Mouse (Mus musculus) WW6 (cell line): ENCODE results near the gene Cdyl.

Source experiments
- DNase-seq: peaks from one replicate; pipeline ENCODE4 v3.0.0-alpha.2; 2013; ENCODE audit warnings: low read depth, low spot score

Gene Cdyl

DNA sequence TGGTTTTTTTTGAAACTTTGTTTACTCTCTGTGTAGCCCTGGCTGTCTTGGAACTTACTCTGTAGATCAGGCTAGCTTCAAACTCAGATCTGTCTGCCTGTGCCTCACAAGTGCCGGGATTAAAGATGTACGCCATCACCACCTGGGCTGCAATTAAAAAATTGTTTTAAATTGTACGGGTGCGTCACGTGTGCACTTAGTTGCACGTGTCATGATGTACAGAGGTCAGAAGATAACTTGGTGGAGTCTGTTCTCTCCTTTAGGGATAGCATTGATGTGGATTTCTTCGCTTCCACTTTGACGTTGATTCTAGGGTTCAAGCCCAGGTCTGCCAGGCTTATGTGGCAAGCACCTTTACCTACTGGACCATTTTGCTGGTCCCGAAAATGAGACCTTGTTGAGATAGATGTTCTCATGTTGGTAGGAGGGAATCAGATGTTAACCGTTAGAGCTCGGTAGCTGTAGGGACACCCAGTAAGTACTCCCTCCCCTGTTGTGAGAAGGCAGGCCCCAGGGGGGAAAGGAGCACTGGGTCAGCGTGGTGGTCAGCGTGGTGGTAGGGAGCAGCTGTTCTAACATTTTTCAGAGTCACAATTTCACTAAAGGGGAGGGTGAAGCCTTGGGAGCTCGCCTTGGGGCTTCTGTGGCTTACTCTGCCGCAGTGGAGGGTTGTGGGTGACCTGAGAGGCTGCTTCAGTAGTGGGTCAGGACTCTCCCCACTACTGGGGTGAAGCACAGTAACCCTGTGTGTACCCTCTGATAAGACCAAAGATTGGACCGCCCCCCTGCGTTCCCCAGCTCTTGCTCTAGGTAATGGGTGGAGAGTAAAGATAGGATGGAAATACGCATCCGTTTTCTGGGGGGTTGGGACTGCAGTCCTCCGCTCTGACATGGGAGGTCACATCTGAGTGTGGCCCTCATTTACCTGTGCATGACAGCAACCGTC, 97.0 kb downstream of the Cdyl start:
- DNase-seq = no peak

- no peak for DNase-seq
Measured at GRCm38 (mm10) chr13:35760372-35760771, 100.7 kb downstream of the Cdyl start.

- DNase-seq = no peak
Measured at GRCm38 (mm10) chr13:35764559-35764958, 104.9 kb downstream of the Cdyl start.

GRCm38 (mm10) chr13:35765817-35766216, 106.2 kb downstream of the Cdyl start:
- DNase-seq = no peak

GRCm38 (mm10) chr13:35769673-35770072, 110.0 kb downstream of the Cdyl start:
- DNase-seq = no peak

DNA sequence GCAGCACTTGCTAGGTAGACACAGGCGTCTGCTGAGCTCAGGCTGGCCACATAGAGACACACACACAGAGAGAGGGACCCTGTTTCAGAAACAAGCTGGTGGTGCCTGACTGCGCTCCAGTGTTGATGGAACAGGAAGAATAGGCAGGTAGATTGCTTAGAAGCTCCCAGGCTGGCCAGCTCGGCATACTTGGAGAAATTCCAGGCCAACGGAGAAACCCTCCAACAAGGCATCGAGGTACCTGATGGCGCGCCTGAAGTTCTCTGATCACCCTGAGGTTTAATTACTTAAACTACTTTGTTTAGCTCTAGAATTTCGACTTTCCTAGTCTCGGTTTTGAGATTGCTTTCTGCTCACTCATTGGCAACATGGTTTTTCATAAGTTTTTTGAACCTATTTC, 110.8 kb downstream of the Cdyl start:
- no peak for DNase-seq

DNA sequence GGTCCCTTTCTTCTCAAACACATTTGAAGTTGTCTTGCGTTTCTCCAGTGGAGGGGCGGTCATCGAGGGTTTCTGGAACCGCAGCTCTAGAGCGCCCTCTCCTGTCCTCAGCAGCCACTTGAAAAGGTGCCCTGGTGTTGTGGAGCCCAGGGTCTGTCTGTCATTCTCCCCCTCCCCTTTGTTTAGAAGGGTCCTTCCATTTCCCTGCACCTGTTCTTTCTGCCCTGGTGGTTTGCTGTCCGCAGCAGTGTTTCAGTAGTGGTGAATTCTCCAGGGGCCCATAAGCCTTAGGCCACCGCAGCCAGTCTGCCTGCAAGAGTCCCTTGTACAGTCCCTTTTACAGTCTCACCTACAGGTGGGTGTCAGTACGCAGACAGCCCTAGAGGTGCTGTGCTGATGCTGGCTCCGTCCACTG, 112.3 kb downstream of the Cdyl start:
- no peak for DNase-seq

GRCm38 (mm10) chr13:35773763-35774162, 114.1 kb downstream of the Cdyl start:
- DNase-seq = no peak

DNA sequence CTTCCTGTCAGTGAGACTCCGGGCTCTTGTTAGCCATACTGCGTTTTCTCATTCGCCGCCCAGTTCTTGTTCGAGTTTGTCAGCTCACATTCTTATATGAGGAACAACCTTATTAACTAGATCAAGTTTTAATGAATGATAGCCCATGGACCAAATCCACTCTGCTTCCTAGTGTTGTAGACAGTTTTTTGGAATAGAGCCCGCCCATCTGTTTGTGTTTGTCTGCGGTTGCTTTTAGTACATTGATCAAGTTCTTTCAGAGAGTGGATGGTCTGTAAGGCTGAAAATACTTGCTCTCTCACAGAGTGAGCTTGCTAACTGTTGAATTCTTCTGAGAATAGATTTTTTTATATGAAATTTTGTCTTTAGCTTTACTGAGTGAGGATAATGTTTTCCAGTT, 116.5 kb downstream of the Cdyl start:
- no peak for DNase-seq

- no peak for DNase-seq
Measured at GRCm38 (mm10) chr13:35780714-35781113, 121.1 kb downstream of the Cdyl start.

- no peak for DNase-seq
Measured at GRCm38 (mm10) chr13:35781755-35782154, 122.1 kb downstream of the Cdyl start.

DNA sequence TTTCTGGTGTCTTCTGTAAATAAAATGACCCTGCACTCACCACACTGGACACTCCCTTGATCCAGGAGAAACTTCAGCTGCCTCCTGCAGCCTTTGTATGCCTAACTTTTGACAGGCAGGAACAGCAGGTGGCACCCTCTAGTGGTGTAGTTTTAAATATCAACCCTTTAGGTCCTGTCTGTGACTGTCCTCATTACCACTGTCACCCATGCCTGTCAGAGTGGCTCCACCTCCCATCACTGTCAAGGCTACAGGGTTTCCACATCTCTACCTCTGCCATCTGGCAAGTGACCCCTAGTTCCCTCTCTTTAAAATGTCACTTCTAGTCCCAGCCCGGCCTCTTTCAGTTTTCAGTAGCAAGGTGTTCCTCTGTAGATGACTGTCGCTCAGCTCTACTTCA, 123.3 kb downstream of the Cdyl start:
- DNase-seq = no peak

DNA sequence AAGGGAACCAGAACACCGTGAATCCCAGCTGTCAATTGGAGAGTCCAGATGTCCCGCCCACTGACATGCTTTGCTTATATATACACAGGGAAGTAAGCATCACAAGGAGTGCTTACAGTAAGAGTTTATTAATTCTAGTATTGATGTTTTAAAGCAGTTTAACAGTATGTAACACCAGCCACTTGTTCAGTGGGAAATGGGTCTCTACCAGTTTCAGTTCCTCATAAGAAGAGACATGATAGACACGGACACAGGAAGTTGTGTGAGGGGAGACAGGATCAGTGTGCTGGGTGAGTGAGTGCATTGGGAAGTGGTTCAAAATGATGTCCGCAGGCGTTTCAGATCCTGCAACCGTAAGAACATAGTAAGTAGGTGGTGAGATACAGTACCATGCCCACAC, 123.9 kb downstream of the Cdyl start:
- DNase-seq = no peak

- DNase-seq = no peak
Measured at GRCm38 (mm10) chr13:35784281-35784680, 124.6 kb downstream of the Cdyl start.

GRCm38 (mm10) chr13:35785330-35785939, 125.8 kb downstream of the Cdyl start:
- DNase-seq = no peak

- no peak for DNase-seq
Measured at GRCm38 (mm10) chr13:35786726-35787399, 127.2 kb downstream of the Cdyl start.

DNA sequence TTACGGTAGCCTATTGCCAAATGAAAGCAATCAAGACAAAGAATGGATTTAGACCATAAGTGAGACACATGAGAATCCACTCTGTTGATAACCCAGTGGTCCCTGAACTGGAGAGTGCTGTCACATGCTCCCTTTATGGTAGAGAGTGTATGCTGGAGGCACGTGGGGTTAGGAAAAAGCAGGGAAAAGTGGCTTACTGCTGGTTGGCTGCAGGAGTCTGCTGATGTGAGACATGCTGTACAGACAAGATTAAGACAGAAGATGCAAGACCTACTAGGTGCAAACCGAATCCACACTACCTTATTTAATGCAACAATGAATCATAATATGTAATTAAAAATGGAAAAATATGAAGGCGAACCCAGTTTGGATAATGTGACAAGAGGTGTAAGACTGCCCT, 129.9 kb downstream of the Cdyl start:
- no peak for DNase-seq

DNA sequence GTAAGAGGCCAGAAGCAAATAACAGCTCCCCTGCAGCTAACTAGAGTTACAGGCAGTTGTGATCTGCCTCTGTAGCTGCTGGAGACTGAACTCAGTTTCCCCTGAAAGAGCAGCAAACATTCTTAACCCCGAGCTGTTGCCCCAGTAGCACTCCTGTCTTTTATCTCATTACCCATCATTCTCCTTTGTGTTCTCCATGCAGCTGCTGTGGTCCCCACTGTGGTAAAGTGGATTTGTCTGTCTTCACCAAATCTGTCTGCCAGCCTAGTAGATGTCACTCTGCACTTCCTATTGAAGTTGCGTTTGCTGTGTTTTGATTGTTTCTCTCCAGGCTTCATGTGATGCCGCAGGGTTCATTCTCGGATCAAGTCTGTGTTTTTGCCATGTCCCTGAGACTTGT, 130.8 kb downstream of the Cdyl start:
- DNase-seq = no peak

- DNase-seq = no peak
Measured at GRCm38 (mm10) chr13:35794309-35794708, 134.7 kb downstream of the Cdyl start.

- DNase-seq = no peak
Measured at GRCm38 (mm10) chr13:35794774-35795173, 135.1 kb downstream of the Cdyl start.

DNA sequence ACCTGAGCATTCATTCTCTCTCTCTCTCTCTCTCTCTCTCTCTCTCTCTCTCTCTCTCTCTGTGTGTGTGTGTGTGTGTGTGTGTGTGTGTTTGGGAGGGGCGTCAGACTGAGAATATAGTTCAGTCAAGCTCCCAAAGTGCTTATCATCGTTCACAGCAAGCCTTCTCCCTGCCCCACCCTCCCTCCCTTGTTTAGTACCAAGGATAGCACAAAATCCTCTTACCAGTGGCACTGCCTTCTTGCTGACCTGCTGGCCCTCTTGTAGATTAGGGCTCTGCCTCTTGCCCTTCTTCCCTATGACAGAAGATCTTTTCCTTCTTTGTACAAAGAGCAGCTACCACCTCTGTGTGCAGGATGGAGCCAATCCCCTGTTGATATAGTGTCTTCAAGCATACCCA, 136.3 kb downstream of the Cdyl start:
- no peak for DNase-seq

DNA sequence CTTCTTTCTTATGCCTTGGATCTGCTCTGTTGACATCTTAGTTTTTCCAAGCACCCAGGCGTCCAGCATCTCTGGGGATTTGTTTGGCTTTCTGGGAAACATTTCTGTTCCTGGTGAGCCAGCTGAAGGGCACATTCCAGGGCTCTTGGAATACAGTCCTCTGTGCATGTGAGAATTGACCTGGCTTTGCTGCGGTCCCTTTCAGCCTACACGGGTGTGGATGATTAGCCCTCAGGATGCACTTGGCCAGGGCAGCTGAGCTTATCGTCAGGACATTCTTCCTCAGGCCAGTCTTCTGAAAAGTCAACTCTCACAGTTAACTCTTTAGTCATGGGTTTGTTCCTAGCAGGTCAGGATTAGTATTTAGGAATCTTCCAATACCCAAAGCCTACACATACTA, 136.7 kb downstream of the Cdyl start:
- no peak for DNase-seq
